Mouse (Mus musculus) liver (tissue): ENCODE data around the gene Gp1bb.

ENCODE experiments used
- DNase-seq: peaks from one replicate; pipeline ENCODE4 v3.0.0-alpha.2; 2020; ENCODE audit warnings: mixed read lengths

Gp1bb gene

GRCm38 (mm10) chr16:18622019-18622418 lies at the start of gene Gp1bb:
TSS of gene Gp1bb (minus strand) at chr16:18622403.
- DNase-seq, result no peak

GRCm38 (mm10) chr16:18669914-18670313 lies 47.7 kb upstream of the Gp1bb start:
- DNase-seq, result no peak

- DNase-seq, result no peak
Observed at GRCm38 (mm10) chr16:18658597-18658996, 36.4 kb upstream of the Gp1bb start.

GRCm38 (mm10) chr16:18655372-18656098 lies 33.3 kb upstream of the Gp1bb start:
- no peak for DNase-seq

GRCm38 (mm10) chr16:18653290-18654160 lies 31.3 kb upstream of the Gp1bb start:
- no peak for DNase-seq

GRCm38 (mm10) chr16:18649126-18649525 lies 26.9 kb upstream of the Gp1bb start:
- DNase-seq, result no peak

GRCm38 (mm10) chr16:18645329-18645728 lies 23.1 kb upstream of the Gp1bb start:
- DNase-seq, result no peak

GRCm38 (mm10) chr16:18644485-18644884 lies 22.3 kb upstream of the Gp1bb start:
- no peak for DNase-seq

- DNase-seq, result no peak
Observed at GRCm38 (mm10) chr16:18643406-18643998, 21.3 kb upstream of the Gp1bb start.

GRCm38 (mm10) chr16:18642897-18643296 lies 20.7 kb upstream of the Gp1bb start:
- no peak for DNase-seq

- no peak for DNase-seq
Observed at GRCm38 (mm10) chr16:18642291-18642690, 20.1 kb upstream of the Gp1bb start.

GRCm38 (mm10) chr16:18639382-18639929 lies 17.3 kb upstream of the Gp1bb start:
- DNase-seq, result no peak

- DNase-seq, result no peak
Observed at GRCm38 (mm10) chr16:18638396-18638795, 16.2 kb upstream of the Gp1bb start.

- no peak for DNase-seq
Observed at GRCm38 (mm10) chr16:18636804-18637203, 14.6 kb upstream of the Gp1bb start.

- no peak for DNase-seq
Observed at GRCm38 (mm10) chr16:18636401-18636800, 14.2 kb upstream of the Gp1bb start.

GRCm38 (mm10) chr16:18633333-18633732 lies 11.1 kb upstream of the Gp1bb start:
- DNase-seq, result no peak

- DNase-seq, result no peak
Observed at GRCm38 (mm10) chr16:18632816-18633215, 10.6 kb upstream of the Gp1bb start.

- no peak for DNase-seq
Observed at GRCm38 (mm10) chr16:18632059-18632458, 9.9 kb upstream of the Gp1bb start.

GRCm38 (mm10) chr16:18631141-18631540 lies 8.9 kb upstream of the Gp1bb start:
- DNase-seq, result no peak

- DNase-seq, result no peak
Observed at GRCm38 (mm10) chr16:18630291-18630690, 8.1 kb upstream of the Gp1bb start.

GRCm38 (mm10) chr16:18629390-18630231 lies 7.4 kb upstream of the Gp1bb start, which contains the start of gene Sept5:
TSS of gene Sept5 (minus strand) at chr16:18629954.
- peak; percentile 55 for DNase-seq

- DNase-seq, result no peak
Observed at GRCm38 (mm10) chr16:18628948-18629340, 6.7 kb upstream of the Gp1bb start.
